26 mouse cellular contexts compared by ENCODE assay signal in genomic region chr6:64982132-64982531, GRCm38 (mm10).
A peak's percentile ranks its signal among the peaks of the same experiment; 100 is the strongest.
DNase-seq lines count a peak whose midpoint lies in the region; ATAC-seq and TF ChIP-seq lines count a peak whose summit lies in the region.
"Had no signal": no experiment of that assay in that cellular context is flagged by ENCODE, and none has a peak within 500 bp of the region (broad histone marks: within the 10 kb centered on the region; RNA-seq: fewer than 3 reads in every experiment).

No protein-coding gene starts in this region.

- peak; percentile 66; the same call in 1 of the 2 replicates for ATAC-seq in midbrain, embryonic 11.5 days (ENCODE audit: low FRiP score)
- ATAC-seq in midbrain, postnatal 0 days (ENCODE audit: low FRiP score), result no peak
- ATAC-seq in neural tube, embryonic 11.5 days (ENCODE audit: insufficient read depth, low FRiP score, low TSS enrichment), result peak; percentile 45; the same call in 1 of the 2 replicates
- ATAC-seq: activated CD4-positive, CD25-positive, alpha-beta regulatory T cell, adult 4 months; CD4-positive, CD25-positive, alpha-beta regulatory T cell, adult 4 months; forebrain, embryonic 14.5 days; forebrain, embryonic 16.5 days had no signal

- WGBS in midbrain, embryonic 11.5 days, result 13% methylated on average over 2 of the region's 2 CpGs
- 17% methylated on average over 2 of the region's 2 CpGs for WGBS in midbrain, postnatal 0 days
- 45% methylated on average over 2 of the region's 2 CpGs for WGBS in neural tube, embryonic 11.5 days

- no peak overlapping the region for H3K27ac ChIP-seq in midbrain, embryonic 11.5 days (ENCODE audit: low read depth, low read length)
- H3K27ac ChIP-seq in midbrain, postnatal 0 days (ENCODE audit: low read depth, low read length), result no peak overlapping the region
- H3K27ac ChIP-seq in neural tube, embryonic 11.5 days (ENCODE audit: low read depth, low read length), result no peak overlapping the region
- H3K27ac ChIP-seq: embryonic facial prominence, embryonic 10.5 days; embryonic facial prominence, embryonic 12.5 days; forebrain, embryonic 10.5 days; forebrain, embryonic 12.5 days had no signal

- 0 out of 2 replicates have a peak, but pooled peaks cover 2% of the 10 kb centered on the region for H3K4me1 ChIP-seq in midbrain, embryonic 11.5 days (ENCODE audit: control insufficient read depth, insufficient read depth, low read length)
- no peaks in the 10 kb centered on the region for H3K4me1 ChIP-seq in midbrain, postnatal 0 days (ENCODE audit: insufficient read depth, low read length)
- no peaks in the 10 kb centered on the region for H3K4me1 ChIP-seq in neural tube, embryonic 11.5 days (ENCODE audit: control insufficient read depth, insufficient read depth, low read length)
- H3K4me1 ChIP-seq: embryonic facial prominence, embryonic 10.5 days; embryonic facial prominence, embryonic 12.5 days; forebrain, embryonic 10.5 days; forebrain, embryonic 12.5 days had no signal

- no peak overlapping the region for H3K4me2 ChIP-seq in midbrain, embryonic 11.5 days
- H3K4me2 ChIP-seq in midbrain, postnatal 0 days (ENCODE audit: low read depth, low read length, poor library complexity, severe bottlenecking), result no peak overlapping the region
- no peak overlapping the region for H3K4me2 ChIP-seq in neural tube, embryonic 11.5 days (ENCODE audit: low read depth)
- H3K4me2 ChIP-seq: embryonic facial prominence, embryonic 12.5 days; forebrain, embryonic 12.5 days had no signal

- H3K36me3 ChIP-seq in midbrain, embryonic 11.5 days (ENCODE audit: control insufficient read depth, insufficient read depth, low read length), result no peaks in the 10 kb centered on the region
- no peaks in the 10 kb centered on the region for H3K36me3 ChIP-seq in midbrain, postnatal 0 days (ENCODE audit: insufficient read depth, low read length)
- H3K36me3 ChIP-seq in neural tube, embryonic 11.5 days (ENCODE audit: control insufficient read depth, insufficient read depth, low read length), result no peaks in the 10 kb centered on the region
- H3K36me3 ChIP-seq: embryonic facial prominence, embryonic 10.5 days; embryonic facial prominence, embryonic 12.5 days; forebrain, embryonic 10.5 days; forebrain, embryonic 12.5 days had no signal

- peak; percentile 5 for DNase-seq in embryo, embryonic 10.5 days (ENCODE audit: low spot score)
- no peak for DNase-seq in embryo, embryonic 11 days
- DNase-seq in midbrain, embryonic 11.5 days (ENCODE audit: low spot score, missing footprints), result no peak
- DNase-seq in midbrain, postnatal 0 days (ENCODE audit: low spot score), result no peak
- peak; percentile 10 for DNase-seq in neural tube, embryonic 11.5 days (ENCODE audit: low spot score)
- no peak for DNase-seq in neural tube, embryonic 10.5 days (ENCODE audit: extremely low spot score, low spot score)
- peak; percentile 10 for DNase-seq in mesoderm, embryonic 11.5 days (ENCODE audit: low read depth, low spot score)
- DNase-seq in urinary bladder, postnatal 25 days (ENCODE audit: low spot score), result no peak
- DNase-seq: adrenal gland, adult 8-10 months; adrenal gland, postnatal 14 days; adrenal gland, postnatal 36 days; B cell, adult 2 months; cerebellum, adult 11-12 months; cerebellum, adult 2 months; cerebellum, adult 9-10 months; cerebellum, postnatal 10 days; cerebellum, postnatal 25 days had no signal

- no peaks in the 10 kb centered on the region for H3K27me3 ChIP-seq in midbrain, embryonic 11.5 days (ENCODE audit: control insufficient read depth, insufficient read depth, low read length)
- H3K27me3 ChIP-seq in midbrain, postnatal 0 days (ENCODE audit: insufficient read depth, low read length), result no peaks in the 10 kb centered on the region
- H3K27me3 ChIP-seq in neural tube, embryonic 11.5 days (ENCODE audit: control insufficient read depth, insufficient read depth, low read length), result no peaks in the 10 kb centered on the region
- H3K27me3 ChIP-seq: CH12.LX; embryonic facial prominence, embryonic 12.5 days; forebrain, embryonic 12.5 days had no signal

- no peak overlapping the region for H3K4me3 ChIP-seq in midbrain, embryonic 11.5 days (ENCODE audit: low read depth, low read length)
- H3K4me3 ChIP-seq in midbrain, postnatal 0 days (ENCODE audit: low read depth, low read length), result no peak overlapping the region
- no peak overlapping the region for H3K4me3 ChIP-seq in neural tube, embryonic 11.5 days (ENCODE audit: low read depth, low read length)
- H3K4me3 ChIP-seq: embryonic facial prominence, embryonic 10.5 days; embryonic facial prominence, embryonic 12.5 days; forebrain, embryonic 10.5 days; forebrain, embryonic 12.5 days had no signal

- no peaks in the 10 kb centered on the region for H3K9me3 ChIP-seq in midbrain, embryonic 11.5 days (ENCODE audit: control insufficient read depth, low read length)
- no peaks in the 10 kb centered on the region for H3K9me3 ChIP-seq in midbrain, postnatal 0 days (ENCODE audit: low read length)
- H3K9me3 ChIP-seq in neural tube, embryonic 11.5 days (ENCODE audit: control insufficient read depth, low read length), result no peaks in the 10 kb centered on the region
- H3K9me3 ChIP-seq: embryonic facial prominence, embryonic 10.5 days; embryonic facial prominence, embryonic 12.5 days; forebrain, embryonic 10.5 days; forebrain, embryonic 12.5 days had no signal

- no peak for TF ChIP-seq CTCF in midbrain, postnatal 0 days (IDR thresholded peaks at IDR 0.05)

- no peak overlapping the region for H3K9ac ChIP-seq in midbrain, embryonic 11.5 days (ENCODE audit: low read length)
- no peak overlapping the region for H3K9ac ChIP-seq in midbrain, postnatal 0 days (replicated peaks; ENCODE audit: low read length, poor library complexity, severe bottlenecking)
- H3K9ac ChIP-seq in neural tube, embryonic 11.5 days (ENCODE audit: low read length), result no peak overlapping the region
- H3K9ac ChIP-seq: embryonic facial prominence, embryonic 12.5 days; forebrain, embryonic 12.5 days had no signal

Comparison
In these comparisons a context has a peak if more than half of its experiments do, and no peak if none do; other contexts are left out.
1. DNase-seq: peak in embryo, embryonic 10.5 days (single experiment), neural tube, embryonic 11.5 days (single experiment) and mesoderm, embryonic 11.5 days (single experiment); none in embryo, embryonic 11 days (single experiment), midbrain, embryonic 11.5 days (single experiment), midbrain, postnatal 0 days (single experiment), neural tube, embryonic 10.5 days (single experiment) and urinary bladder, postnatal 25 days (single experiment).